Mouse (Mus musculus) olfactory bulb, adult 2 months (tissue): ENCODE data around the gene Ggt6.

ENCODE experiments used
- CTCF ChIP-seq: fragments of 200-500 bp; IDR thresholded peaks from 2 replicates; pipeline ENCODE4 v1.5.1; 2012; ENCODE audit warnings: low read depth, mild to moderate bottlenecking, low read length, moderate library complexity; ENCODE audit not compliant: insufficient read depth
- POLR2A ChIP-seq: fragments of 200-500 bp; IDR thresholded peaks from 2 replicates; pipeline ENCODE4 v1.6.1; 2012; ENCODE audit warnings: mild to moderate bottlenecking, low read depth, low read length, moderate library complexity; ENCODE audit not compliant: insufficient read depth

DNA sequence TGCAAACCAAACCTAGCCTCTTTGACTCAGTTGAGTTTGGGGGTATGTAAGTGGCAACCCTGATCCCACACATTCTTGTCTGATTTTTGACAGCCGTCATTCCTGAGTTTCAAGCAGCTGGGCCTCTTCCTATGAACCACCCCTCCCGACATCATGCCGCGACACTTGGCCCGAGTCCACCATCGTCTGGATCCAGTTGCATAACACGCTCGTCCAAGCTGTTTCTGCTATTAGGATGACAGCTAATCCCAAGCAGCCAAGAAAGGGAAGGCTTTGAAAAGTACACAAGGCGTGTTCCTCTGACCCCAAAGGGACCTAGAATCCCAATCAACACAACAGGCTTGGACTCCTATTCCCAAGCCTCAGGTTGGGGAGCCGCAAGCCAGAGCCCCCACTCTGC lies 38.3 kb upstream of the Ggt6 start:
- TF ChIP-seq POLR2A (no peak), CTCF (no peak)
